Mouse (Mus musculus): ENCODE measurements at regions not wholly inside any gene's neighbourhood (a gene's known extent, or its start where the extent isn't known, plus 50 kb on each side); places are given as distances from the start of the nearest gene placed in this dataset.

GRCm38 (mm10) chr3:41408423-41408820, 147.1 kb upstream of the Jade1 start:
- peak; percentile 54 to 65 for DNase-seq (ENCODE audit: low read depth in 1 of 2, low spot score in 2 of 2)
- peak overlapping the region; percentile 7; the same call in 1 of the 2 replicates for H3K4me3 ChIP-seq (ENCODE audit: extremely low read depth, insufficient read depth, insufficient read length)
- TF ChIP-seq POLR2A (IDR thresholded peaks at IDR 0.05; ENCODE audit: low read depth, low read length) (no peak), CTCF (IDR thresholded peaks at IDR 0.05; ENCODE audit: extremely low read depth, insufficient read depth, insufficient read length, insufficient replicate concordance) (no peak)

GRCm38 (mm10) chr3:41407988-41408387, 147.5 kb upstream of the Jade1 start:
- H3K27me3 ChIP-seq (ENCODE audit: control insufficient read depth, insufficient read depth, low read length), result no peaks in the 10 kb centered on the region
- no peak for TF ChIP-seq POLR2A (IDR thresholded peaks at IDR 0.05; ENCODE audit: low read depth, low read length)
- no peak for TF ChIP-seq CTCF (IDR thresholded peaks at IDR 0.05; ENCODE audit: extremely low read depth, insufficient read depth, insufficient read length, insufficient replicate concordance)
- DNase-seq (ENCODE audit: low read depth in 1 of 2, low spot score in 2 of 2), result no peak
- no peaks in the 10 kb centered on the region for H3K36me3 ChIP-seq (ENCODE audit: control insufficient read depth, insufficient read depth, low read length)
- H3K4me3 ChIP-seq (ENCODE audit: extremely low read depth, insufficient read depth, insufficient read length), result no peak overlapping the region
- no peak overlapping the region for H3K27ac ChIP-seq (ENCODE audit: insufficient read depth, low read length)
- WGBS, result 86% methylated on average over 9 of the region's 9 CpGs
- peaks cover 2% of the 10 kb centered on the region; the same call in 1 of the 2 replicates for H3K4me1 ChIP-seq (ENCODE audit: control insufficient read depth, insufficient read depth, insufficient read length)

More at GRCm38 (mm10) chr3:41408423-41408820, 147.1 kb upstream of the Jade1 start:
- Histone ChIP-seq H3K27me3 (ENCODE audit: control insufficient read depth, insufficient read depth, low read length) (no peaks in the 10 kb centered on the region), H3K4me1 (ENCODE audit: control insufficient read depth, insufficient read depth, insufficient read length) (peaks cover 2% of the 10 kb centered on the region; the same call in 1 of the 2 replicates), H3K27ac (ENCODE audit: insufficient read depth, low read length) (no peak overlapping the region), H3K36me3 (ENCODE audit: control insufficient read depth, insufficient read depth, low read length) (no peaks in the 10 kb centered on the region)
- 16% methylated on average over 14 of the region's 14 CpGs for WGBS

- no peak overlapping the region for H3K4me3 ChIP-seq (ENCODE audit: extremely low read depth, insufficient read depth, insufficient read length)
- TF ChIP-seq POLR2A (IDR thresholded peaks at IDR 0.05; ENCODE audit: low read depth, low read length), result no peak
- DNase-seq (ENCODE audit: low read depth in 1 of 2, low spot score in 2 of 2), result no peak
- no peaks in the 10 kb centered on the region for H3K27me3 ChIP-seq (ENCODE audit: control insufficient read depth, insufficient read depth, low read length)
- H3K36me3 ChIP-seq (ENCODE audit: control insufficient read depth, insufficient read depth, low read length), result no peaks in the 10 kb centered on the region
- no peak overlapping the region for H3K27ac ChIP-seq (ENCODE audit: insufficient read depth, low read length)
- 83% methylated on average over 1 of the region's 1 CpGs for whole genome bisulfite sequencing
- peaks cover 2% of the 10 kb centered on the region; the same call in 1 of the 2 replicates for H3K4me1 ChIP-seq (ENCODE audit: control insufficient read depth, insufficient read depth, insufficient read length)
These were observed 148.0 kb upstream of the Jade1 start for GRCm38 (mm10) chr3:41407520-41407919.

GRCm38 (mm10) chr3:41401881-41402280, 153.7 kb upstream of the Jade1 start:
- Histone ChIP-seq H3K27ac (ENCODE audit: insufficient read depth, low read length) (no peak overlapping the region), H3K4me1 (ENCODE audit: control insufficient read depth, insufficient read depth, insufficient read length) (no peaks in the 10 kb centered on the region), H3K36me3 (ENCODE audit: control insufficient read depth, insufficient read depth, low read length) (no peaks in the 10 kb centered on the region), H3K4me3 (ENCODE audit: extremely low read depth, insufficient read depth, insufficient read length) (no peak overlapping the region), H3K27me3 (ENCODE audit: control insufficient read depth, insufficient read depth, low read length) (no peaks in the 10 kb centered on the region)
- WGBS, result 54% methylated on average over 4 of the region's 4 CpGs
- no peak for DNase-seq (ENCODE audit: low read depth in 1 of 2, low spot score in 2 of 2)
- TF ChIP-seq CTCF (IDR thresholded peaks at IDR 0.05; ENCODE audit: extremely low read depth, insufficient read depth, insufficient read length, insufficient replicate concordance) (no peak), POLR2A (IDR thresholded peaks at IDR 0.05; ENCODE audit: low read depth, low read length) (no peak)

GRCm38 (mm10) chr3:41389868-41390267, 165.7 kb upstream of the Jade1 start:
- Histone ChIP-seq H3K4me3 (ENCODE audit: extremely low read depth, insufficient read depth, insufficient read length) (no peak overlapping the region), H3K4me1 (ENCODE audit: control insufficient read depth, insufficient read depth, insufficient read length) (no peaks in the 10 kb centered on the region), H3K27ac (ENCODE audit: insufficient read depth, low read length) (no peak overlapping the region), H3K27me3 (ENCODE audit: control insufficient read depth, insufficient read depth, low read length) (no peaks in the 10 kb centered on the region), H3K36me3 (ENCODE audit: control insufficient read depth, insufficient read depth, low read length) (no peaks in the 10 kb centered on the region)
- 39% methylated on average over 6 of the region's 6 CpGs for WGBS
- DNase-seq (ENCODE audit: low read depth in 1 of 2, low spot score in 2 of 2), result no peak
- no peak for TF ChIP-seq POLR2A (IDR thresholded peaks at IDR 0.05; ENCODE audit: low read depth, low read length)
- no peak for TF ChIP-seq CTCF (IDR thresholded peaks at IDR 0.05; ENCODE audit: extremely low read depth, insufficient read depth, insufficient read length, insufficient replicate concordance)

- no peaks in the 10 kb centered on the region for H3K4me1 ChIP-seq (ENCODE audit: control insufficient read depth, insufficient read depth, insufficient read length)
- TF ChIP-seq POLR2A (IDR thresholded peaks at IDR 0.05; ENCODE audit: low read depth, low read length) (no peak), CTCF (IDR thresholded peaks at IDR 0.05; ENCODE audit: extremely low read depth, insufficient read depth, insufficient read length, insufficient replicate concordance) (no peak)
- DNase-seq (ENCODE audit: low read depth in 1 of 2, low spot score in 2 of 2), result no peak
- H3K36me3 ChIP-seq (ENCODE audit: control insufficient read depth, insufficient read depth, low read length), result no peaks in the 10 kb centered on the region
- H3K4me3 ChIP-seq (ENCODE audit: extremely low read depth, insufficient read depth, insufficient read length), result no peak overlapping the region
- no peaks in the 10 kb centered on the region for H3K27me3 ChIP-seq (ENCODE audit: control insufficient read depth, insufficient read depth, low read length)
- WGBS, result 84% methylated on average over 9 of the region's 9 CpGs
- no peak overlapping the region for H3K27ac ChIP-seq (ENCODE audit: insufficient read depth, low read length)
These were observed 167.9 kb upstream of the Jade1 start for GRCm38 (mm10) chr3:41387469-41388212.

- no peak for DNase-seq (ENCODE audit: low read depth in 1 of 2, low spot score in 2 of 2)
- WGBS, result 89% methylated on average over 5 of the region's 5 CpGs
- no peak overlapping the region for H3K27ac ChIP-seq (ENCODE audit: insufficient read depth, low read length)
These were observed 169.2 kb upstream of the Jade1 start for GRCm38 (mm10) chr3:41386299-41386698.

More at GRCm38 (mm10) chr3:41386299-41386698, 169.2 kb upstream of the Jade1 start:
- H3K4me1 ChIP-seq (ENCODE audit: control insufficient read depth, insufficient read depth, insufficient read length), result no peaks in the 10 kb centered on the region
- no peak overlapping the region for H3K4me3 ChIP-seq (ENCODE audit: extremely low read depth, insufficient read depth, insufficient read length)
- TF ChIP-seq CTCF (IDR thresholded peaks at IDR 0.05; ENCODE audit: extremely low read depth, insufficient read depth, insufficient read length, insufficient replicate concordance), result no peak
- no peak for TF ChIP-seq POLR2A (IDR thresholded peaks at IDR 0.05; ENCODE audit: low read depth, low read length)
- no peaks in the 10 kb centered on the region for H3K36me3 ChIP-seq (ENCODE audit: control insufficient read depth, insufficient read depth, low read length)
- H3K27me3 ChIP-seq (ENCODE audit: control insufficient read depth, insufficient read depth, low read length), result no peaks in the 10 kb centered on the region
